ENCODE assay signal across 8 mouse cellular contexts in the genomic region with DNA sequence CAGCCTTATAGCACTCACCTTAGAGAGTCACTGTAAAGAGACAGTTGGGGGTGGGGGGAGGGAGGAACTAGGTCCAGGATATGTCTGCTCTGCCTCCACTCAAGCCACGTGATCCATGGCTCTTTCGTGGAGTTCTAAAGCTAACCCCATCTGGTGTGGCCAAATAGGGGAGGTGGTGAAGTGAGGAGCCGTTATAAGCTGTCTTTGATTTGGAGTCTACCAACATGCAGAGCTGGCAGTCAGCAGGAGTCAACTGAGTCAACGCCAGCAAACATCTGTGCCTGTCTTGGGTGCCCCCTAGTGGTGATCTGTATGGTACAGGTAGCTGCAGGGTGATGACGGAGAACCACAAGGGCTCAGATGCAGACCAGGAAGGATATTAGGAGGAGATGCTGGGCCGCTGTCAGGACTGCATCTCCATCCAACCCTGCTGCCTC. TPM values are rescaled to one million over a fixed set of nuclear protein-coding genes. Genes with fewer than 3 reads are reported as not detected.
DNase-seq lines count a peak whose midpoint lies in the region; ATAC-seq and TF ChIP-seq lines count a peak whose summit lies in the region.

No protein-coding gene starts in this region.

- no peak for TF ChIP-seq POLR2A in heart, adult 2 months (IDR thresholded peaks at IDR 0.05; ENCODE audit: insufficient read depth, low read depth, low read length)
- TF ChIP-seq POLR2A in testis, adult 2 months (IDR thresholded peaks at IDR 0.05; ENCODE audit: control insufficient read depth, low read depth, low read length): no peak

- H3K4me2 ChIP-seq in kidney, embryonic 15.5 days: peak overlapping the region; percentile 38; the same call in 1 of the 2 replicates
- H3K4me2 ChIP-seq in liver, embryonic 11.5 days: no peak overlapping the region

- H3K4me1 ChIP-seq in heart, adult 2 months (ENCODE audit: control insufficient read depth, insufficient read depth, low read length): peaks cover 10% of the 10 kb centered on the region
- peaks cover 5% of the 10 kb centered on the region for H3K4me1 ChIP-seq in kidney, embryonic 15.5 days
- no peaks in the 10 kb centered on the region for H3K4me1 ChIP-seq in liver, embryonic 11.5 days (replicated peaks; ENCODE audit: control insufficient read depth, insufficient read depth, low read length)
- peaks cover 2% of the 10 kb centered on the region; the same call in 1 of the 2 replicates for H3K4me1 ChIP-seq in testis, adult 2 months (ENCODE audit: control insufficient read depth, insufficient read depth, low read length)

- H3K27me3 ChIP-seq in C2C12 (ENCODE audit: control insufficient read depth, insufficient read depth, insufficient read length): no peaks in the 10 kb centered on the region
- no peaks in the 10 kb centered on the region for H3K27me3 ChIP-seq in heart, adult 2 months (ENCODE audit: control insufficient read depth, insufficient read depth, low read length)
- H3K27me3 ChIP-seq in kidney, embryonic 15.5 days: no peaks in the 10 kb centered on the region
- H3K27me3 ChIP-seq in liver, embryonic 11.5 days (replicated peaks; ENCODE audit: control insufficient read depth, insufficient read depth, low read length): no peaks in the 10 kb centered on the region
- H3K27me3 ChIP-seq in testis, adult 2 months (ENCODE audit: control insufficient read depth, insufficient read depth, low read length): no peaks in the 10 kb centered on the region

- TF ChIP-seq CTCF in C2C12 (IDR thresholded peaks at IDR 0.05; ENCODE audit: control insufficient read depth, insufficient read depth, insufficient read length): peak; percentile 38
- TF ChIP-seq CTCF in heart, adult 2 months (IDR thresholded peaks at IDR 0.05): peak; percentile 91
- TF ChIP-seq CTCF in testis, adult 2 months (IDR thresholded peaks at IDR 0.05; ENCODE audit: control insufficient read depth, insufficient read depth, insufficient replicate concordance, low read depth, low read length): peak; percentile 90

- no peaks in the 10 kb centered on the region for H3K36me3 ChIP-seq in C2C12 (ENCODE audit: control insufficient read depth, insufficient read depth)
- H3K36me3 ChIP-seq in heart, adult 2 months (ENCODE audit: control insufficient read depth, insufficient read depth, low read length): peaks cover 3% of the 10 kb centered on the region
- H3K36me3 ChIP-seq in kidney, embryonic 15.5 days: no peaks in the 10 kb centered on the region
- H3K36me3 ChIP-seq in liver, embryonic 11.5 days (ENCODE audit: control insufficient read depth, insufficient read depth, low read length): no peaks in the 10 kb centered on the region
- no peaks in the 10 kb centered on the region for H3K36me3 ChIP-seq in testis, adult 2 months (ENCODE audit: control insufficient read depth, insufficient read depth, low read length)

- H3K4me3 ChIP-seq in C2C12 (ENCODE audit: insufficient read depth, poor library complexity, severe bottlenecking): no peak overlapping the region
- no peak overlapping the region for H3K4me3 ChIP-seq in heart, adult 2 months
- no peak overlapping the region for H3K4me3 ChIP-seq in kidney, embryonic 15.5 days (replicated peaks)
- no peak overlapping the region for H3K4me3 ChIP-seq in liver, embryonic 11.5 days (ENCODE audit: low read depth, low read length)
- H3K4me3 ChIP-seq in testis, adult 2 months (ENCODE audit: control insufficient read depth, low read depth, low read length): no peak overlapping the region

- H3K79me2 ChIP-seq in C2C12 (ENCODE audit: control insufficient read depth, insufficient read depth): no peaks in the 10 kb centered on the region
- H3K79me2 ChIP-seq in heart, adult 2 months (replicated peaks; ENCODE audit: control insufficient read depth, insufficient read depth, low read length): no peaks in the 10 kb centered on the region

- peak; percentile 77 for DNase-seq in adrenal gland, adult 2 months
- peak; percentile 72 for DNase-seq in embryo, embryonic 9.5 days (ENCODE audit: extremely low spot score)
- DNase-seq in heart, adult 2 months: peak; percentile 68 to 72
- DNase-seq in liver, embryonic 11.5 days (ENCODE audit: low spot score): peak; percentile 44
- peak; percentile 95 for DNase-seq in naive thymus-derived CD4-positive, alpha-beta T cell, adult 2 months (ENCODE audit: low read depth)

- no peaks in the 10 kb centered on the region for H3K79me3 ChIP-seq in C2C12 (ENCODE audit: low read depth)

- H3K9me3 ChIP-seq in kidney, embryonic 15.5 days (replicated peaks): no peaks in the 10 kb centered on the region
- H3K9me3 ChIP-seq in liver, embryonic 11.5 days (ENCODE audit: control insufficient read depth, low read length): no peaks in the 10 kb centered on the region

- peak; percentile 66; the same call in 1 of the 2 replicates for TF ChIP-seq EP300 in heart, adult 2 months (IDR thresholded peaks at IDR 0.05; ENCODE audit: insufficient read depth, low read depth, low read length)

- H3K27ac ChIP-seq in heart, adult 2 months: no peak overlapping the region
- H3K27ac ChIP-seq in kidney, embryonic 15.5 days: no peak overlapping the region
- H3K27ac ChIP-seq in liver, embryonic 11.5 days (ENCODE audit: low read depth, low read length): no peak overlapping the region
- H3K27ac ChIP-seq in testis, adult 2 months (ENCODE audit: control insufficient read depth, insufficient read depth, low read depth, low read length): no peak overlapping the region

- intact Hi-C loops in heart, adult 2 months (cut with DNase I): loop anchor here (1.0 to 5.0 kb wide), 3 partner anchors 25 to 163 kb away; no protein-coding TSS in a partner anchor

- H3ac ChIP-seq in C2C12 (ENCODE audit: control insufficient read depth, insufficient read length, low read depth): no peak overlapping the region

- WGBS in heart, adult 2 months: 20% methylated on average over 6 of the region's 6 CpGs
- WGBS in kidney, embryonic 15.5 days: 23% methylated on average over 6 of the region's 6 CpGs
- 11% methylated on average over 6 of the region's 6 CpGs for WGBS in liver, embryonic 11.5 days

- no peak overlapping the region for H3K9ac ChIP-seq in heart, adult 2 months (ENCODE audit: low read depth, low read length)
- no peak overlapping the region for H3K9ac ChIP-seq in kidney, embryonic 15.5 days
- H3K9ac ChIP-seq in liver, embryonic 11.5 days (ENCODE audit: low read depth, low read length): no peak overlapping the region

- ATAC-seq in kidney, embryonic 15.5 days (replicated peaks; ENCODE audit: low FRiP score): no peak; the same call in 1 of the 2 replicates
- ATAC-seq in liver, embryonic 11.5 days (replicated peaks; ENCODE audit: low FRiP score): peak; percentile 57; the same call in 1 of the 2 replicates

TF ChIP-seq in C2C12, 6 proteins besides CTCF, POLR2A, EP300 and RAD21:
- TF ChIP-seq USF1 (IDR thresholded peaks at IDR 0.05; ENCODE audit: low read depth) (no peak), FOSL1 (IDR thresholded peaks at IDR 0.05; ENCODE audit: insufficient read depth, low read length, poor library complexity, severe bottlenecking) (no peak), CEBPB (IDR thresholded peaks at IDR 0.05; ENCODE audit: low read depth) (no peak), MYOD1 (IDR thresholded peaks at IDR 0.05; ENCODE audit: control insufficient read depth, insufficient read length, low read depth) (no peak), MAX (IDR thresholded peaks at IDR 0.05) (no peak), MYOG (IDR thresholded peaks at IDR 0.05; ENCODE audit: control insufficient read depth, extremely low read depth, insufficient read length) (no peak)
TF ChIP-seq in C2C12: peak in this region for 0.

RNA-seq across cellular contexts. Expression of a gene that starts 29.5 kb away (rescaled TPM):
- polyA plus RNA-seq in C2C12 (2012; fragmentation: generic; extraction: Trizol): 10.2 TPM
- total RNA-seq in adrenal gland, adult 2 months (2021): 1 to 10 TPM; 8.6 to 9.2 TPM
- polyA plus RNA-seq in adrenal gland, adult 2 months (2012; rRNA removed): 2.9 and 3.2 TPM in 2 replicates
- total RNA-seq in heart, adult 2 months (2021): 1 to 10 TPM; 1.8 to 2.0 TPM
- 1.6 and 2.6 TPM in 2 replicates for polyA plus RNA-seq in heart, adult 2 months (2012; rRNA removed)
- 19.0 and 19.9 TPM in 2 replicates for polyA plus RNA-seq in kidney, embryonic 15.5 days (2015; fragmentation: Nextera tagmentation; extraction: Ambion mirVana)
- 22.3 and 23.2 TPM in 2 replicates for polyA plus RNA-seq in liver, embryonic 11.5 days (2014; fragmentation: Nextera tagmentation; extraction: Ambion mirVana)
- polyA plus RNA-seq in testis, adult 2 months (2012; rRNA removed): 2.7 and 3.0 TPM in 2 replicates

RNA-seq across cellular contexts. Expression of a gene that starts 30.4 kb away (rescaled TPM):
- polyA plus RNA-seq in C2C12 (2012; fragmentation: generic; extraction: Trizol): 0.01 TPM
- under 1 TPM; 0.20 to 0.24 TPM for total RNA-seq in adrenal gland, adult 2 months (2021)
- 0.04 and 0.13 TPM in 2 replicates for polyA plus RNA-seq in adrenal gland, adult 2 months (2012; rRNA removed)
- under 1 TPM; 0.13 to 0.23 TPM for total RNA-seq in heart, adult 2 months (2021)
- 0.41 and 0.50 TPM in 2 replicates for polyA plus RNA-seq in heart, adult 2 months (2012; rRNA removed)
- polyA plus RNA-seq in kidney, embryonic 15.5 days (2015; fragmentation: Nextera tagmentation; extraction: Ambion mirVana): 0.04 TPM in 1 of 2 replicates, not detected in the other
- not detected in 2 replicates for polyA plus RNA-seq in liver, embryonic 11.5 days (2014; fragmentation: Nextera tagmentation; extraction: Ambion mirVana)
- not detected in 2 replicates for polyA plus RNA-seq in testis, adult 2 months (2012; rRNA removed)

Comparison
In these comparisons a context has a peak if more than half of its experiments do, and no peak if none do; other contexts are left out.
1. CTCF ChIP-seq: peak in every context shown above with its lines; median percentile 91 in heart, adult 2 months; 90 in testis, adult 2 months; 38 in C2C12.
2. DNase-seq: peak in every context shown above with its lines; median percentile 95 in naive thymus-derived CD4-positive, alpha-beta T cell, adult 2 months; 77 in adrenal gland, adult 2 months; 72 in embryo, embryonic 9.5 days; 70 in heart, adult 2 months; 44 in liver, embryonic 11.5 days.